Mouse (Mus musculus) forebrain, postnatal 0 days (tissue): ENCODE results near the gene Mpzl1. TPM values are rescaled to one million over a fixed set of nuclear protein-coding genes. Genes with fewer than 3 reads are reported as not detected.

Source experiments
- ATAC-seq: fragments of 200-750 bp; cut with Nextera tagmentation; 2 replicates; pipeline ENCODE4 v1.8.0; 2017; ENCODE audit warnings: mild to moderate bottlenecking, moderate library complexity
- DNase-seq: peaks from one replicate; pipeline ENCODE4 v3.0.0-alpha.2; 2015
- H3K27ac ChIP-seq: fragments of 300-500 bp; sonication (generic); 2 replicates; pipeline ENCODE4 v1.5.1; 2014; ENCODE audit warnings: low read depth, mild to moderate bottlenecking, antibody characterized with exemption, low read length, moderate library complexity, mixed read lengths
- H3K27me3 ChIP-seq: fragments of 300-500 bp; sonication (generic); 2 replicates; pipeline ENCODE4 v1.6.1; 2014; ENCODE audit warnings: mild to moderate bottlenecking, low read length, mixed read lengths; ENCODE audit not compliant: insufficient read depth
- H3K36me3 ChIP-seq: fragments of 300-500 bp; sonication (generic); 2 replicates; pipeline ENCODE4 v1.6.1; 2014; ENCODE audit warnings: mild to moderate bottlenecking, moderate library complexity; ENCODE audit not compliant: insufficient read depth
- H3K4me1 ChIP-seq: fragments of 300-500 bp; sonication (generic); 2 replicates; pipeline ENCODE4 v1.6.1; 2014; ENCODE audit warnings: antibody characterized with exemption; ENCODE audit not compliant: insufficient read depth
- H3K4me2 ChIP-seq: fragments of 300-500 bp; sonication (generic); 2 replicates; pipeline ENCODE4 v1.6.1; 2014; ENCODE audit warnings: low read depth, mild to moderate bottlenecking, moderate library complexity
- H3K4me3 ChIP-seq: fragments of 300-500 bp; sonication (generic); 2 replicates; pipeline ENCODE4 v1.5.1; 2014; ENCODE audit warnings: low read depth, low read length, mixed read lengths
- H3K9ac ChIP-seq: fragments of 300-500 bp; sonication (generic); 2 replicates; pipeline ENCODE4 v1.6.1; 2014; ENCODE audit warnings: mild to moderate bottlenecking
- H3K9me3 ChIP-seq: fragments of 300-500 bp; sonication (generic); 2 replicates; pipeline ENCODE4 v1.6.1; 2016; ENCODE audit warnings: low read length
- CTCF ChIP-seq: sonication (generic); IDR thresholded peaks from 2 replicates; pipeline ENCODE4 v1.5.1; 2016; ENCODE audit warnings: antibody characterized with exemption, control low read depth, low read depth
- WGBS: fragments of 180-500 bp; shearing (Covaris S2); extraction: QIAGEN DNeasy Blood & Tissue Kit; methylation state at CpG from one replicate; pipeline ENCODE4 v1.1.7; 2014; 5-methylcytosine and 5-hydroxymethylcytosine counted together
- polyA plus RNA-seq: library from polyadenylated mRNA; unstranded; fragments of >200 nt; fragmentation: Nextera tagmentation; extraction: Ambion mirVana; gene quantifications from 2 replicates; pipeline ENCODE4 v1.2.1, GENCODE M21; 2015
- total RNA-seq: library from RNA; depleted of rRNA; stranded (reverse); fragments of >200 nt; gene quantifications from 2 replicates; pipeline ENCODE4 v1.2.3, GENCODE M21; 2014

Mpzl1 gene
- total and polyA plus RNA-seq, 2 experiments from 2014 or later: 23.9 to 127 TPM

GRCm38 (mm10) chr1:165642780-165643311, 8.5 kb upstream of the Mpzl1 start:
- ATAC-seq (peak; percentile 66), DNase-seq (peak; percentile 82)
- Histone ChIP-seq H3K9ac (peak overlapping the region; percentile 98), H3K4me2 (peak overlapping the region; percentile 62), H3K4me1 (no peaks in the 10 kb centered on the region; the same call in 1 of the 2 replicates), H3K4me3 (peak overlapping the region; percentile 91), H3K9me3 (no peaks in the 10 kb centered on the region), H3K27ac (peak overlapping the region; percentile 99), H3K36me3 (no peaks in the 10 kb centered on the region), H3K27me3 (no peaks in the 10 kb centered on the region)
- TF ChIP-seq CTCF: no peak
- 3% methylated on average over 16 of the region's 16 CpGs for WGBS

GRCm38 (mm10) chr1:165641786-165642771, 7.7 kb upstream of the Mpzl1 start:
- no peak for TF ChIP-seq CTCF
- H3K27me3 ChIP-seq: no peaks in the 10 kb centered on the region
- 1% methylated on average over 75 of the region's 75 CpGs for WGBS

GRCm38 (mm10) chr1:165641271-165641771, 7.0 kb upstream of the Mpzl1 start:
- Histone ChIP-seq H3K4me2 (peak overlapping the region; percentile 50), H3K4me1 (no peaks in the 10 kb centered on the region; the same call in 1 of the 2 replicates), H3K4me3 (peak overlapping the region; percentile 91), H3K9ac (peak overlapping the region; percentile 98), H3K27ac (no peak overlapping the region; the same call in 1 of the 2 replicates), H3K9me3 (no peaks in the 10 kb centered on the region), H3K36me3 (no peaks in the 10 kb centered on the region), H3K27me3 (no peaks in the 10 kb centered on the region)
- 3% methylated on average over 16 of the region's 16 CpGs for WGBS
- ATAC-seq: peak; percentile 75
- TF ChIP-seq CTCF: peak; percentile 82
- DNase-seq: peak; percentile 95

More at GRCm38 (mm10) chr1:165641786-165642771, 7.7 kb upstream of the Mpzl1 start:
- H3K9me3 ChIP-seq: no peaks in the 10 kb centered on the region
- H3K9ac ChIP-seq: peak overlapping the region; percentile 98
- DNase-seq: peak; percentile 95
- no peaks in the 10 kb centered on the region for H3K36me3 ChIP-seq
- no peaks in the 10 kb centered on the region; the same call in 1 of the 2 replicates for H3K4me1 ChIP-seq
- peak overlapping the region; percentile 91 for H3K4me3 ChIP-seq
- peak overlapping the region; percentile 99 for H3K27ac ChIP-seq
- H3K4me2 ChIP-seq: peak overlapping the region; percentile 62
- ATAC-seq: peak; percentile 82

DNA sequence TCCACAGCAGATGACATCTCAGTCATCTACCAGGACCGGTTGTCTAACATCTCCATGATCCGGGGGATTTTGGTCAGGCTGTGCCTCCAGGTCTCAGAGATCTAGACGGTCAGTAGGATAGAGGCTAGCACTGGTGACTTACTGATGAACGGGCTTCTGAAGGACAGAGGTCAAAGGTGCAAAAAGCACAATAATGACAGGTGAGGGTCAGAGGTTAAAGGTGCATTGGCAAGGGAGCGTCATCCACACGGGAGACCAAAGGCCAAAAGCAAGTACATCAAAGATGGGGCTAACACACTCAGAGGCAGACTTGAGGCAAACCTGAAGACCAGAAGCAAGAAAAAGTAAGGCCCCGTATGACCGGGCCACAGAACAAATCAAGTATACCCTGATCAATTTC, 2.0 kb upstream of the Mpzl1 start:
- H3K4me2 ChIP-seq: no peak overlapping the region
- no peak overlapping the region for H3K27ac ChIP-seq
- no peaks in the 10 kb centered on the region for H3K27me3 ChIP-seq
- H3K4me3 ChIP-seq: no peak overlapping the region
- no peaks in the 10 kb centered on the region for H3K36me3 ChIP-seq
- no peak overlapping the region for H3K9ac ChIP-seq
- H3K4me1 ChIP-seq: peaks cover 3% of the 10 kb centered on the region; the same call in 1 of the 2 replicates
- no peak for ATAC-seq
- no peak for DNase-seq
- WGBS: 88% methylated on average over 8 of the region's 8 CpGs
- no peaks in the 10 kb centered on the region for H3K9me3 ChIP-seq
- no peak for TF ChIP-seq CTCF

GRCm38 (mm10) chr1:165635055-165635897, 938 bp upstream of the Mpzl1 start:
- peak overlapping the region; percentile 90 for H3K4me3 ChIP-seq
- DNase-seq: no peak
- H3K36me3 ChIP-seq: no peaks in the 10 kb centered on the region
- H3K9ac ChIP-seq: peak overlapping the region; percentile 87
- H3K4me1 ChIP-seq: peaks cover 3% of the 10 kb centered on the region; the same call in 1 of the 2 replicates
- no peaks in the 10 kb centered on the region for H3K27me3 ChIP-seq
- no peak; the same call in 1 of the 2 replicates for ATAC-seq
- peak overlapping the region; percentile 80 for H3K4me2 ChIP-seq
- WGBS: 26% methylated on average over 17 of the region's 17 CpGs
- H3K9me3 ChIP-seq: no peaks in the 10 kb centered on the region
- no peak for TF ChIP-seq CTCF
- no peak overlapping the region for H3K27ac ChIP-seq

- peak overlapping the region; percentile 80 for H3K4me2 ChIP-seq
- no peaks in the 10 kb centered on the region for H3K36me3 ChIP-seq
- H3K27me3 ChIP-seq: no peaks in the 10 kb centered on the region
- peak overlapping the region; percentile 93; the same call in 1 of the 2 replicates for H3K27ac ChIP-seq
- WGBS: under 1% methylated on average over 12 of the region's 12 CpGs
- no peak for ATAC-seq
- H3K9ac ChIP-seq: peak overlapping the region; percentile 87
- no peaks in the 10 kb centered on the region for H3K9me3 ChIP-seq
- peaks cover 3% of the 10 kb centered on the region; the same call in 1 of the 2 replicates for H3K4me1 ChIP-seq
- no peak for TF ChIP-seq CTCF
- no peak for DNase-seq
- H3K4me3 ChIP-seq: peak overlapping the region; percentile 90
Measured at GRCm38 (mm10) chr1:165633345-165633744, 993 bp downstream of the Mpzl1 start.
